Mouse (Mus musculus) heart, adult 9 months (tissue): ENCODE measurements at regions not wholly inside any gene's neighbourhood (a gene's known extent, or its start where the extent isn't known, plus 50 kb on each side); places are given as distances from the start of the nearest gene placed in this dataset.

Experiments used
- DNase-seq, 2 experiments: peaks; one replicate each; pipeline ENCODE4 v3.0.0; 2022; ENCODE audit warnings: low spot score in 2 of 2

- DNase-seq, result peak in 1 of 2 experiments; percentile 1
These were observed 572.6 kb upstream of the Sox9 start for GRCm38 (mm10) chr11:112209414-112209813.

- DNase-seq, result no peak
These were observed 562.8 kb upstream of the Sox9 start for GRCm38 (mm10) chr11:112219046-112219720.

GRCm38 (mm10) chr11:112234492-112235116 lies 547.4 kb upstream of the Sox9 start:
- DNase-seq, result no peak

- no peak for DNase-seq
These were observed 542.8 kb upstream of the Sox9 start for GRCm38 (mm10) chr11:112238960-112239884.

- DNase-seq, result no peak
These were observed 529.5 kb upstream of the Sox9 start for GRCm38 (mm10) chr11:112252548-112252947.

GRCm38 (mm10) chr11:112253061-112253460 lies 529.0 kb upstream of the Sox9 start:
- DNase-seq, result no peak

- no peak for DNase-seq
These were observed 525.7 kb upstream of the Sox9 start for GRCm38 (mm10) chr11:112256326-112256725.

GRCm38 (mm10) chr11:112264077-112264476 lies 517.9 kb upstream of the Sox9 start:
- DNase-seq, result no peak

- DNase-seq, result no peak
These were observed 511.1 kb upstream of the Sox9 start for GRCm38 (mm10) chr11:112270911-112271310.

- no peak for DNase-seq
These were observed 503.5 kb upstream of the Sox9 start for GRCm38 (mm10) chr11:112278566-112278965.

- DNase-seq, result no peak
These were observed 499.1 kb upstream of the Sox9 start for GRCm38 (mm10) chr11:112282911-112283310.

- DNase-seq, result no peak
These were observed 483.1 kb upstream of the Sox9 start for GRCm38 (mm10) chr11:112298901-112299341.

- no peak for DNase-seq
These were observed 478.9 kb upstream of the Sox9 start for GRCm38 (mm10) chr11:112303091-112303490.

- no peak for DNase-seq
These were observed 456.2 kb upstream of the Sox9 start for GRCm38 (mm10) chr11:112325850-112326249.

- no peak for DNase-seq
These were observed 454.4 kb upstream of the Sox9 start for GRCm38 (mm10) chr11:112327606-112328005.

- no peak for DNase-seq
These were observed 436.9 kb upstream of the Sox9 start for GRCm38 (mm10) chr11:112345133-112345532.

GRCm38 (mm10) chr11:112345586-112345985 lies 436.4 kb upstream of the Sox9 start:
- DNase-seq, result no peak

GRCm38 (mm10) chr11:112346089-112346488 lies 435.9 kb upstream of the Sox9 start:
- no peak for DNase-seq

- no peak for DNase-seq
These were observed 435.5 kb upstream of the Sox9 start for GRCm38 (mm10) chr11:112346532-112346931.

- no peak for DNase-seq
These were observed 426.7 kb upstream of the Sox9 start for GRCm38 (mm10) chr11:112355311-112355710.

GRCm38 (mm10) chr11:112366715-112367114 lies 415.3 kb upstream of the Sox9 start:
- DNase-seq, result no peak

GRCm38 (mm10) chr11:112370941-112371340 lies 411.1 kb upstream of the Sox9 start:
- no peak for DNase-seq
